Mouse (Mus musculus) C2C12 (cell line): ENCODE measurements around the gene Sycp2. TPM values are rescaled to one million over a fixed set of nuclear protein-coding genes. Genes with fewer than 3 reads are reported as not detected.

Source experiments
- H3K27me3 ChIP-seq: one replicate; pipeline ENCODE4 v1.6.1; 2011; ENCODE audit not compliant: control insufficient read depth, insufficient read depth, insufficient read length
- H3K36me3 ChIP-seq: one replicate; pipeline ENCODE4 v1.6.1; 2011; ENCODE audit not compliant: control insufficient read depth, insufficient read depth
- H3K4me3 ChIP-seq: one replicate; pipeline ENCODE4 v1.5.1; 2011; ENCODE audit warnings: mild to moderate bottlenecking, control low read depth; ENCODE audit not compliant: poor library complexity, insufficient read depth, severe bottlenecking
- H3K79me2 ChIP-seq: one replicate; pipeline ENCODE4 v1.6.1; 2011; ENCODE audit not compliant: control insufficient read depth, insufficient read depth
- H3K79me3 ChIP-seq: one replicate; pipeline ENCODE4 v1.6.1; 2011; ENCODE audit warnings: low read depth, control low read depth
- H3ac ChIP-seq: one replicate; pipeline ENCODE3; 2011; ENCODE audit warnings: low read depth; ENCODE audit not compliant: control insufficient read depth, insufficient read length
- CEBPB ChIP-seq: IDR thresholded peaks from one replicate; pipeline ENCODE4 v1.6.1; 2011; ENCODE audit warnings: low read depth, mild to moderate bottlenecking, control low read depth, moderate library complexity
- CTCF ChIP-seq: IDR thresholded peaks from one replicate; pipeline ENCODE4 v1.5.1; 2011; ENCODE audit not compliant: control insufficient read depth, insufficient read depth, insufficient read length
- FOSL1 ChIP-seq: IDR thresholded peaks from one replicate; pipeline ENCODE4 v1.8.0; 2011; ENCODE audit warnings: mild to moderate bottlenecking, low read length; ENCODE audit not compliant: poor library complexity, insufficient read depth, severe bottlenecking
- MAX ChIP-seq: IDR thresholded peaks from one replicate; pipeline ENCODE4 v1.6.1; 2011; ENCODE audit warnings: mild to moderate bottlenecking, control low read depth
- MYOD1 ChIP-seq: IDR thresholded peaks from one replicate; pipeline ENCODE4 v1.6.1; 2011; ENCODE audit warnings: low read depth; ENCODE audit not compliant: control insufficient read depth, insufficient read length
- MYOG ChIP-seq: IDR thresholded peaks from one replicate; pipeline ENCODE4 v1.6.1; 2011; ENCODE audit not compliant: control insufficient read depth, insufficient read length; ENCODE audit errors: extremely low read depth
- USF1 ChIP-seq: IDR thresholded peaks from one replicate; pipeline ENCODE4 v1.6.1; 2011; ENCODE audit warnings: low read depth, mild to moderate bottlenecking, control low read depth, moderate library complexity
- polyA plus RNA-seq: library from polyadenylated mRNA; unstranded; fragments of >200 nt; fragmentation: generic; extraction: Trizol; gene quantifications from one replicate; pipeline ENCODE4 v1.2.1, GENCODE M21; 2012; ENCODE audit warnings: missing spikeins

Sycp2 gene
- polyA plus RNA-seq, 1 experiment = not detected

DNA sequence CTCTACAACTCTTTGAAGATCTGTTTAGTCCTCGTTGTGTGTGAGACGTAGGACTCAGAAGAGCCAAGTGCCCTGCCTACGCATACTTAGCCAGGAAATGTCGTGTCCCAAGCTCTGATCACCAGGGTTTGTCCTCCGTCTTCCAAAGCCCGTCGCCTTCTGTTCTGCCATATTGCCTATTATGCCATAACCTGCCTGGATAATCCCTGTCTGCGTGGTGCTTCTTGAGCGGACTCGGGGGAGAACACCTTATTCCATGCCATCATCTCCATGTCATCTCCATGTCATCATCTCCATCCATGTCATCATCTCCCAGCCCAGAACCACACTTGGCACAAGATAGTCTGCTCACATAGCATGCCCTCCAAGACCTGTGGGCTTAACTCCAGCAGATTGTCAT is 81.4 kb downstream of the Sycp2 start:
- no peak overlapping the region for H3ac ChIP-seq
- H3K36me3 ChIP-seq = no peaks in the 10 kb centered on the region
- no peaks in the 10 kb centered on the region for H3K79me3 ChIP-seq
- no peaks in the 10 kb centered on the region for H3K79me2 ChIP-seq
- TF ChIP-seq CTCF = no peak
- no peak for TF ChIP-seq CEBPB
- TF ChIP-seq MYOG = no peak
- TF ChIP-seq MAX = no peak
- TF ChIP-seq USF1 = no peak
- no peak for TF ChIP-seq MYOD1
- no peaks in the 10 kb centered on the region for H3K27me3 ChIP-seq
- H3K4me3 ChIP-seq = no peak overlapping the region

DNA sequence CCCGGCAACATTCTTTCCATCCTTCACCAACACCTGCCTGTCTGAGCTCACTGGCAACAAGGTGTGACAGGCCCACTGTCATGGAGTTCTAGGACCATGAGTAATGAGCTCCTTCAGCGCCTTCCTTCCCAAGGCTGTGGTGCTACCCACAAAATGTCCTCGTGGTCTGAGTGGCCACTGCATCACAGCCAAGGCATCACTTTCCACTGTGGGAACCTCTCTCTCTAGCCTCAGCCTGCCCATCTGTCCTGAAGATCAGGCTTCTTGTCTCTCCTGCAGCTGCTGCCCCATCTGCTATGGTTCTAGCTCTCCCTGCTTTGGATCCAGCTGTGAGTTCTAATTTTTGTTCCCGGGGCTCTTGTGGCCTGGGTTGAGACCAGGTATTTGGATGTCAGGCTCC is 82.7 kb downstream of the Sycp2 start:
- no peaks in the 10 kb centered on the region for H3K79me2 ChIP-seq
- no peak for TF ChIP-seq MAX
- no peak for TF ChIP-seq CTCF
- TF ChIP-seq FOSL1 = no peak
- no peak for TF ChIP-seq MYOG
- no peaks in the 10 kb centered on the region for H3K79me3 ChIP-seq
- no peaks in the 10 kb centered on the region for H3K36me3 ChIP-seq
- no peak overlapping the region for H3K4me3 ChIP-seq
- no peak overlapping the region for H3ac ChIP-seq
- no peaks in the 10 kb centered on the region for H3K27me3 ChIP-seq

DNA sequence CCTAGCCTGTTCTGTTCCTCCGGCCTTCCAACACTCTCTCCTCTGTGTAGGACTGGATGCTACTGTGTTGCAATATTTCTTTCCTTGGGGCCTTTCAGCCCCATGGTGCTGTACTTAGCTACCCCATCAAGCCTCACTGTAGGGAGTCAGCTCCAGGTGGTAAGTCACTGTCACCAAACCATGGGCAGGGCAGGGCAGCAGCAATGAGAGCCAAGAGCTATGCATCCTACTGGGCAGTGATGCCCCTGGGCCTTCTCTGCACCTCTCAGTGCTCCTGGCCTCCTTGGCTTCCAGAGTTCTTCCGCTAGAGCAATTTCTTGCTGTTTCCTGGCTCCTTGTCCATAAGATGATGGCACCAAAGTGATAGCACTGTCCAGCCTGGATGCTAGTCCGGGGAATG is 83.1 kb downstream of the Sycp2 start:
- TF ChIP-seq MYOG = no peak
- TF ChIP-seq USF1 = no peak
- no peak for TF ChIP-seq CEBPB
- no peak for TF ChIP-seq MYOD1
- TF ChIP-seq MAX = no peak
- no peak for TF ChIP-seq CTCF
- TF ChIP-seq FOSL1 = no peak
- H3K36me3 ChIP-seq = no peaks in the 10 kb centered on the region
- H3K4me3 ChIP-seq = no peak overlapping the region
- H3ac ChIP-seq = no peak overlapping the region
- H3K79me3 ChIP-seq = no peaks in the 10 kb centered on the region
- H3K27me3 ChIP-seq = no peaks in the 10 kb centered on the region
- no peaks in the 10 kb centered on the region for H3K79me2 ChIP-seq

DNA sequence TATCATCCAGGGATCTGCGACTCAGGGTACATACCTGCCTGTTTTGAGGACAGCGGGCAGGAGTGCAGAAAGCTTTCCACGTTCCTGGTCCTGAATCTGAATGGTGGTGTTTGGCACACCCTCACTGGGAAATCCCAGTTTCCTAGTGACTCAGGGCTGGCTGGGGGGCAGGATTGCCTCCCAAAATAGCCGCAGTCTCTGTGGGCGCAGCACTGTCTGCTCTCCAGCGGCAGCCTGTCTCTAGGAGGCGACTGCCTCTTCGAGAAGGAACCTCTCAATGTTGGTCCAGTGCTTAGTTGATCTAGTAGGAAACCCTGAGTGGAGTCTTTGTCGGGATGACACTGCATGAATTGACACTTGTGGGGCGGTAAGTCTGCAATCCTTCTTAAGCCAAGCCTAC is 86.2 kb downstream of the Sycp2 start:
- Histone ChIP-seq H3K27me3 (no peaks in the 10 kb centered on the region), H3ac (no peak overlapping the region), H3K4me3 (no peak overlapping the region), H3K79me2 (no peaks in the 10 kb centered on the region), H3K79me3 (no peaks in the 10 kb centered on the region), H3K36me3 (no peaks in the 10 kb centered on the region)
- TF ChIP-seq MYOD1 (no peak), MAX (no peak), MYOG (no peak), CEBPB (no peak), CTCF (no peak), FOSL1 (no peak), USF1 (no peak)

DNA sequence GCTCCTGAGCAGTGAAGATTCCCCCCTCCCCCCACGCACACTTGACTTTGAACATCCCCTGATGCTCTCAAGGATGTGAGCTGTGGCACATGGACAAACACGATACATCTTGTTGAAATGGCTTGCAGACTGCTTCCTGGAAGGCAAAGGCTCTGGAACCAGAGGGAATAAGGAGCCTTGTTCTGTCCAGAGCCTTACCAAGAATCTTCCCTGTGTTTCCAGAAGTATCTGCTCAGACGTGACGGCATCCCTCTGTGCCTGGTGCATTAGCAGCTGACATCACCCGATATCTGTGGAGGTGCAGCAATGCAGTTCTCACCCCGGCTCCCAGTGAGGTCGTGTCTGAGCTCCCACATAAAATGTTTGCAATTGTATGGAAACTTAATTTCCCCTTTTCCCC is 87.7 kb downstream of the Sycp2 start:
- H3K27me3 ChIP-seq = no peaks in the 10 kb centered on the region
- no peak for TF ChIP-seq FOSL1
- no peak for TF ChIP-seq CTCF
- no peak for TF ChIP-seq MYOD1
- TF ChIP-seq CEBPB = no peak
- TF ChIP-seq USF1 = no peak
- no peak for TF ChIP-seq MYOG
- no peak for TF ChIP-seq MAX
- no peaks in the 10 kb centered on the region for H3K79me3 ChIP-seq
- no peaks in the 10 kb centered on the region for H3K79me2 ChIP-seq
- no peak overlapping the region for H3ac ChIP-seq
- H3K4me3 ChIP-seq = no peak overlapping the region
- H3K36me3 ChIP-seq = no peaks in the 10 kb centered on the region

DNA sequence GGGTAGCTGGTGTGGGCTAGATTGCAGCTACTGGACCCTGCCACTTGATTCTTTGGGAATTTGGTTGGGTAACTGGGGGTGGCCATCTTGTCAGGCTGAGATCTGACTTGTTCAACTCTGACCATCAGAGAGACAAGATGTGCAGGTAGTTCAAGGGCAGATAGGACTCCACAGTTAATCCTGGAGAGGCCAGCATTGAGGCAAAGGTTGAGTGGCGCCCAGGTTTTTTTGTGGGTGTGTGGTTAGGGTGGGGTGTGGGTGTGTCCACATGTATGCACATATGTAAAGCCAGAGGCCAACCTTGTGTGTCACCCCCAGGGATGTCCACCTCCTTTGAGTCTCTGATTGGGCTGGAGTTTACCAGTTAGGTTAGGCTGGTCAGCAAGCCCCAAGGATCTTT is 91.2 kb downstream of the Sycp2 start:
- H3ac ChIP-seq = no peak overlapping the region
- no peaks in the 10 kb centered on the region for H3K79me3 ChIP-seq
- TF ChIP-seq CEBPB (no peak), CTCF (no peak), MYOG (no peak), MYOD1 (no peak), MAX (no peak), FOSL1 (no peak), USF1 (no peak)
- no peaks in the 10 kb centered on the region for H3K79me2 ChIP-seq
- no peak overlapping the region for H3K4me3 ChIP-seq
- no peaks in the 10 kb centered on the region for H3K36me3 ChIP-seq
- no peaks in the 10 kb centered on the region for H3K27me3 ChIP-seq
